Mouse (Mus musculus): ENCODE data around the gene Dnajb14. TPM values are rescaled to one million over a fixed set of nuclear protein-coding genes. Genes with fewer than 3 reads are reported as not detected.

Gene Dnajb14
- polyA plus RNA-seq, 1 experiment from 2014 or later = 11.1 TPM

DNA sequence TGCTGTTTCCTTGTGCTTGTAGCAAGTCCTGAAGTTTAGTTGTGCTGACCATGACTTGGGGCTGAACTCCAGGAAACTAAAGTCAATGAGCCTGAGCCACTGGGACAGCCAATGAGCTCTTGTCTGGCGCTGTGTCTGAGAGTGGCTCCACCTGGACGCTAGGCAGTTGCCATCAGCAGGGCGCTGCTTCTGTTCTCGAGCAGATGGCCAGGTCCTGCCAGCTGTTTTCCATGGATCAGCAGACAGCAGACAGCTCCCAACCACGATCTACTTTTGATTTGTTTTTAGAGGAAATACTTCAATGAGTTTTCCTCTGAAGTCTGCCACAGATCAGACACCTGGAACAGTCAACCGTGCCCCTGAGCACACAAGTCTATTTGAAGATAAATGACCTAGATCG, 65.3 kb downstream of the Dnajb14 start:
- H3K4me1 ChIP-seq (replicated peaks; ENCODE audit: control insufficient read depth, insufficient read depth, low read length) = no peaks in the 10 kb centered on the region
- H3K4me3 ChIP-seq (ENCODE audit: low read depth, low read length) = no peak overlapping the region
- ATAC-seq = peak; percentile 56
- H3K9me3 ChIP-seq (ENCODE audit: control insufficient read depth) = no peaks in the 10 kb centered on the region
- no peak overlapping the region for H3K27ac ChIP-seq (ENCODE audit: low read depth, low read length)
- no peak for TF ChIP-seq CTCF (IDR thresholded peaks at IDR 0.05; ENCODE audit: low read depth)
- WGBS = 37% methylated on average over 7 of the region's 7 CpGs
- H3K4me2 ChIP-seq (replicated peaks; ENCODE audit: low read depth) = no peak overlapping the region
- peaks cover 45% of the 10 kb centered on the region for H3K36me3 ChIP-seq (ENCODE audit: control insufficient read depth, insufficient read depth)
- H3K9ac ChIP-seq (ENCODE audit: low read depth, low read length) = no peak overlapping the region
- no peaks in the 10 kb centered on the region for H3K27me3 ChIP-seq (replicated peaks; ENCODE audit: control insufficient read depth, insufficient read depth, low read length)

DNA sequence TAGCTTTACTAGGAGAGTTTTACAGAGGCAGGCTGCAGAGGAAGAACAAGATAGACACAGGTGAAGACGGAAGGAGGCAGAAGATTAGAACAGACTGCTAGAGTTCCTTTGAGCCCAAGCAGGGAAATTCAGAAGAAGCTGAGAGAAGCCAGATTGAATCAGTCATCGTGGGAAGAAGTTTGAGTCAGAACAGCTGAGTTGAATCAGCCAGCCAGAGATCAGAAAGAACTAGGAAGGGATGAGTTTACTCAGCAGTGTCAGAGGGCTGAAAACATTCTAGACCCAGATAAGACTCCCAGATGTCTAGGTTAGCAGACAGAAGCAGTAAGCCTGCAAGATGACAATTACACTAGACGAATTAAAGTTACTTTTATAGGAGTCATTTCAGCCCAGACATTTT, 66.5 kb downstream of the Dnajb14 start:
- Histone ChIP-seq H3K9ac (ENCODE audit: low read depth, low read length) (no peak overlapping the region), H3K4me3 (ENCODE audit: low read depth, low read length) (no peak overlapping the region), H3K4me1 (replicated peaks; ENCODE audit: control insufficient read depth, insufficient read depth, low read length) (no peaks in the 10 kb centered on the region), H3K9me3 (ENCODE audit: control insufficient read depth) (no peaks in the 10 kb centered on the region), H3K27me3 (replicated peaks; ENCODE audit: control insufficient read depth, insufficient read depth, low read length) (no peaks in the 10 kb centered on the region), H3K4me2 (replicated peaks; ENCODE audit: low read depth) (no peak overlapping the region), H3K36me3 (ENCODE audit: control insufficient read depth, insufficient read depth) (peaks cover 37% of the 10 kb centered on the region), H3K27ac (ENCODE audit: low read depth, low read length) (no peak overlapping the region)
- TF ChIP-seq CTCF (IDR thresholded peaks at IDR 0.05; ENCODE audit: low read depth) = no peak
- 48% methylated on average over 3 of the region's 3 CpGs for WGBS
- no peak for ATAC-seq

DNA sequence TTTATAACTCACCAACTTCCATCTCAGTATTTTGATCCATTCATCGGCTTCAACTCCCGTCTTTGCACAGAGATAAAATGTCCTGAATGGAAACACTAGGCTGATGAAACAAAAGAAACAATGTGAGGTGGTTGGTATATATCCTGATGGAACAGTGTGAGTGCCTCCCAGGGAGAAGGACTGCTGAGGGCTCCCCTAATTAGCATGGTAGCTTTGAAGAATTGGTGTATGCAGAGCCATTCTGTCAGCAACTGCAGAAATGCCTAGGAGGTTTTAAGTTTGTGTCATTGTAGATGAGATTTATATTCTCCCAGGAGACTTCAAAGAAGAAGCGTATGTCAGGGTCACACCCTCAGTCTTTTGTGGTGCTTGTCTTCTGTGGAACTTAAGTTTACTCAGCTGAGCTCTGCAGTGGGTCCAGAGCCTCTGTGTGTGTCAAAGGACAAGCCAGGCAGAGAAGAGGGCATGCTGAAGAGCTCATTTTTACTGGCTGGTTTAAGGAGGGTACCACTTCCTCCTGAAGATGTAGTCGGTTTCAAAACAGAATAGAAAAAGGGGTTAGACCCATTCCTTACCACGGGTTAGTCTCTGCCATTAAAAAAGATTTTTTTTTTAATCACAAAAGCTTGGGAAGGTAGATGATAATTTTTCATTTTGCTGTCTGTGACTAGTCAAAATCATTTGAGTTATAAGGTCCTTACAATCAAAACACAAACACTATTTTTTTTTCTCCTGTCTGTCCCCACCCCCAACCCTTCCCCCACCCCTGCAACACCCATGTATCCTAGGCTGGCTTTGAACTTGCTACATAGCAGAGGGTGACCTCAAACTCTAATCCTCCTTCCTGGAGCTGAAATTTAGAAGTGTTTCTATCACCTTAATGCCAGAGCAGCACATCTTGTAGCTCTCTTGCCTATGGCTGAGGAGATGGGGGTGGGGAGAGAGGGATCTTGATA, 68.4 kb downstream of the Dnajb14 start:
- no peak overlapping the region for H3K4me2 ChIP-seq (replicated peaks; ENCODE audit: low read depth)
- no peak for TF ChIP-seq CTCF (IDR thresholded peaks at IDR 0.05; ENCODE audit: low read depth)
- no peak overlapping the region for H3K9ac ChIP-seq (ENCODE audit: low read depth, low read length)
- H3K4me1 ChIP-seq (replicated peaks; ENCODE audit: control insufficient read depth, insufficient read depth, low read length) = no peaks in the 10 kb centered on the region
- peaks cover 31% of the 10 kb centered on the region for H3K36me3 ChIP-seq (ENCODE audit: control insufficient read depth, insufficient read depth)
- no peak for ATAC-seq
- no peaks in the 10 kb centered on the region for H3K9me3 ChIP-seq (ENCODE audit: control insufficient read depth)
- WGBS = 65% methylated on average over 5 of the region's 5 CpGs
- no peaks in the 10 kb centered on the region for H3K27me3 ChIP-seq (replicated peaks; ENCODE audit: control insufficient read depth, insufficient read depth, low read length)
- H3K4me3 ChIP-seq (ENCODE audit: low read depth, low read length) = no peak overlapping the region
- no peak overlapping the region for H3K27ac ChIP-seq (ENCODE audit: low read depth, low read length)

GRCm38 (mm10) chr3:137936541-137936940, 69.1 kb downstream of the Dnajb14 start:
- no peaks in the 10 kb centered on the region for H3K27me3 ChIP-seq (replicated peaks; ENCODE audit: control insufficient read depth, insufficient read depth, low read length)
- H3K9ac ChIP-seq (ENCODE audit: low read depth, low read length) = no peak overlapping the region
- H3K27ac ChIP-seq (ENCODE audit: low read depth, low read length) = no peak overlapping the region
- no peak overlapping the region for H3K4me3 ChIP-seq (ENCODE audit: low read depth, low read length)
- H3K4me2 ChIP-seq (replicated peaks; ENCODE audit: low read depth) = no peak overlapping the region
- H3K4me1 ChIP-seq (replicated peaks; ENCODE audit: control insufficient read depth, insufficient read depth, low read length) = no peaks in the 10 kb centered on the region
- no peak for ATAC-seq
- no peaks in the 10 kb centered on the region for H3K9me3 ChIP-seq (ENCODE audit: control insufficient read depth)
- no peak for TF ChIP-seq CTCF (IDR thresholded peaks at IDR 0.05; ENCODE audit: low read depth)
- WGBS = 41% methylated on average over 6 of the region's 6 CpGs
- peaks cover 25% of the 10 kb centered on the region; the same call in 1 of the 2 replicates for H3K36me3 ChIP-seq (ENCODE audit: control insufficient read depth, insufficient read depth)

DNA sequence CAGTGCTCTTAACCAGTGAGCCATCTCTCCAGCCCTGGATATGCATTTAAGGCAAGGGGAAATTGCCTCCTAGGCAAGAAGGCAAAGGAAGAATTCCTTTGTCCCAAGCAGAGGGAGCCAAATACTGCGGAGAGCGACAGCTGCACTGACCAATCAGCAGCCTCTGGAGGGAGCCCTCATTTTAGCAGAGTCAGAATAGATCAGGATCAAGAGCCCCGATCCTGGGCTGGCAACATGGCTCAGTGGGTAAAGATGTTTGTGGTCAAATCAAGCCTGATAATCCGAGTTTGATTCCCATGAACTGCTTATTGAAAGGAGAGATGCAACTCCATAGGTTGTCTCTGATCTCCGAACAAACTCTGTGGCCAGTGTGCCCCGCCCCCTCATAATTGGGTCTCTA, 71.1 kb downstream of the Dnajb14 start:
- Histone ChIP-seq H3K4me1 (replicated peaks; ENCODE audit: control insufficient read depth, insufficient read depth, low read length) (no peaks in the 10 kb centered on the region), H3K4me3 (ENCODE audit: low read depth, low read length) (no peak overlapping the region), H3K4me2 (replicated peaks; ENCODE audit: low read depth) (0 out of 2 replicates have a peak overlapping the region, but pooled peaks have one; percentile 9), H3K27me3 (replicated peaks; ENCODE audit: control insufficient read depth, insufficient read depth, low read length) (no peaks in the 10 kb centered on the region), H3K27ac (ENCODE audit: low read depth, low read length) (no peak overlapping the region), H3K9me3 (ENCODE audit: control insufficient read depth) (no peaks in the 10 kb centered on the region), H3K36me3 (ENCODE audit: control insufficient read depth, insufficient read depth) (peaks cover 15% of the 10 kb centered on the region; the same call in 1 of the 2 replicates), H3K9ac (ENCODE audit: low read depth, low read length) (no peak overlapping the region)
- peak; percentile 66 for TF ChIP-seq CTCF (IDR thresholded peaks at IDR 0.05; ENCODE audit: low read depth)
- no peak for ATAC-seq
- WGBS = 61% methylated on average over 6 of the region's 6 CpGs

DNA sequence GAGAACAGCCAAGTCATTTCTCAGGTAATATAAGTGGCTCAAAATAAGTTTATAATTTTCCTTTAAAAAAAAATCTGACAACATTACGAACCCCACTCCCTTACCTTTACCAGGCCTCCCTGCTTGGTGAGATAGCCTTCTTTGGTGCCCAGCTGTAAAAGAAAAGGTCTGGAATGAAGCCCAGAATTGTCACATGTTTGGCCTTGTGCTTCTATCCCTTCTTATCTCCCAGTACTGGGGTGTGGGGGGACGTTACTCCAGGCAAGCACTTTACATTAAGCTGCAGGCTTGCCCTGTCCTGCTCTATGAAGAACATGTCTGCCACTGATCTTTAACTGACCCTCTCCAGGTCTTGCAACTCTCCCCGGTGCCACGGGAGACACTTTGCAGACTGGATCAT, 73.3 kb downstream of the Dnajb14 start:
- H3K27ac ChIP-seq (ENCODE audit: low read depth, low read length) = peak overlapping the region; percentile 80
- no peak for TF ChIP-seq CTCF (IDR thresholded peaks at IDR 0.05; ENCODE audit: low read depth)
- no peaks in the 10 kb centered on the region for H3K4me1 ChIP-seq (replicated peaks; ENCODE audit: control insufficient read depth, insufficient read depth, low read length)
- H3K4me3 ChIP-seq (ENCODE audit: low read depth, low read length) = no peak overlapping the region
- H3K4me2 ChIP-seq (replicated peaks; ENCODE audit: low read depth) = no peak overlapping the region
- H3K9me3 ChIP-seq (ENCODE audit: control insufficient read depth) = no peaks in the 10 kb centered on the region
- no peaks in the 10 kb centered on the region for H3K27me3 ChIP-seq (replicated peaks; ENCODE audit: control insufficient read depth, insufficient read depth, low read length)
- 24% methylated on average over 4 of the region's 4 CpGs for WGBS
- peak; percentile 87 for ATAC-seq
- H3K9ac ChIP-seq (ENCODE audit: low read depth, low read length) = no peak overlapping the region
- peaks cover 12% of the 10 kb centered on the region; the same call in 1 of the 2 replicates for H3K36me3 ChIP-seq (ENCODE audit: control insufficient read depth, insufficient read depth)
